ENCODE assay signal across 8 mouse cellular contexts in the genomic region with DNA sequence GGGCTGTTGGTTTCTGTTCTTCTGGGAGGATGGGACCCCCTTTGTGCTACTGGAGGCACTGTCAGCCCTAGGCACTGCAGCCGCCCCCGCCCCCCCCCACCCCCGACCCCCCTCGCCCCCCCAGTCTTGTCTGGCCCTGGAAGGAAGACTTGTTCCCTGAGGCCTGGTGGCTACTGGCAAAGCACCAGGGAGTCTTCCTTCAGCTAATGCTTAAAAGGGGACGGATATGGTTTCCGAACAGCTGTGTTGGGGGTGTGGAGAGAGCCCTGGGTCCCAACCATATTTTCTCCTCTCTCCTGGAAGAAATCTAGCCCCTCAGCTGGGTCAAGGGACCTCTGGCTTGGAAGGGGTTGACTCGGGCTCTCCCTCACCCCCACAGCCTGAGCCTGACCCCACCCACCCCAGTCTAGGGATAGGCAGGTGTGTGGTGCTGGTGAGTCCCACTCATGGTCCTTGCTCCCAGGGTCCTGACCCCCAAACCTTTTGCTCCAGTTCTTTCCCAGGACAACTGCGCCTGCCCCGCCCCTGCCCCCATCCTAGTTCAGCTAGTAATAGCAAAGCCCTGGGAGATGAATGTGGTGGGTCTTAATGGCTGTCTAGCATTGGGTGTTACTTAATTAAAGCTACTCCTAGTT. TPM values are rescaled to one million over a fixed set of nuclear protein-coding genes. Genes with fewer than 3 reads are reported as not detected.
DNase-seq lines count a peak whose midpoint lies in the region; TF ChIP-seq lines count a peak whose summit lies in the region.

No protein-coding gene starts in this region.

- peaks cover 18% of the 10 kb centered on the region for H3K36me3 ChIP-seq in small intestine, adult 2 months (ENCODE audit: control insufficient read depth, insufficient read depth, low read length)

- TF ChIP-seq CTCF in small intestine, adult 2 months (IDR thresholded peaks at IDR 0.05; ENCODE audit: extremely low read depth, insufficient read length, insufficient replicate concordance, low read depth, low read length): no peak

- no peak for TF ChIP-seq POLR2A in small intestine, adult 2 months (IDR thresholded peaks at IDR 0.05; ENCODE audit: low read depth, low read length)

- H3K4me1 ChIP-seq in small intestine, adult 2 months (ENCODE audit: control insufficient read depth, insufficient read depth, insufficient read length, low read length): peaks cover 44% of the 10 kb centered on the region

- peak overlapping the region; percentile 77 for H3K27ac ChIP-seq in small intestine, adult 2 months (ENCODE audit: insufficient read depth, low read depth, low read length)

- intact Hi-C loops in left cerebral cortex, postnatal 4 days (cut with DNase I): no loop called here

- no peaks in the 10 kb centered on the region for H3K27me3 ChIP-seq in small intestine, adult 2 months (ENCODE audit: control insufficient read depth, insufficient read depth, low read length)

- peak overlapping the region; percentile 78 for H3K4me3 ChIP-seq in small intestine, adult 2 months (ENCODE audit: low read depth, low read length)

- DNase-seq in adrenal gland, adult (ENCODE audit: inconsistent age in 2 of 2, low spot score in 1 of 2): peak; percentile 42 to 65
- DNase-seq in adrenal gland, postnatal 4 days (ENCODE audit: low spot score in 2 of 2): no peak
- DNase-seq in lung, postnatal 10 days: peak; percentile 45
- no peak for DNase-seq in lung, postnatal 25 days (ENCODE audit: low spot score)
- DNase-seq in kidney, postnatal 10 days: peak; percentile 58
- DNase-seq in left cerebral cortex, postnatal 4 days: no peak
- no peak for DNase-seq in frontal cortex, postnatal 36 days (ENCODE audit: low spot score in 2 of 2)

- WGBS in small intestine, adult 2 months: 36% methylated on average over 9 of the region's 9 CpGs

RNA-seq across cellular contexts. Expression of gene Ttyh2, which starts 1.8 kb away (rescaled TPM):
- total RNA-seq in adrenal gland, postnatal 4 days (2021): 100 to 1,000 TPM; 108 to 113 TPM
- 63.4 and 130 TPM in 2 replicates for polyA plus RNA-seq in small intestine, adult 2 months (2012; rRNA removed)
- 10 to 100 TPM; 19.9 to 21.4 TPM for total RNA-seq in left cerebral cortex, postnatal 4 days (2021)

RNA-seq across cellular contexts. Expression of gene Rpl38, which starts 8.7 kb away (rescaled TPM):
- 1,000 to 10,000 TPM; 1,445 to 1,502 TPM for total RNA-seq in adrenal gland, postnatal 4 days (2021)
- polyA plus RNA-seq in small intestine, adult 2 months (2012; rRNA removed): 103 and 130 TPM in 2 replicates
- total RNA-seq in left cerebral cortex, postnatal 4 days (2021): 1,000 to 10,000 TPM; 1,144 to 1,233 TPM

RNA-seq across cellular contexts. Expression of gene Dnaic2, which starts 50.2 kb away (rescaled TPM):
- total RNA-seq in adrenal gland, postnatal 4 days (2021): 1 to 10 TPM; 1.7 to 2.0 TPM
- 0.30 and 0.56 TPM in 2 replicates for polyA plus RNA-seq in small intestine, adult 2 months (2012; rRNA removed)
- 1 to 10 TPM; 1.5 to 1.8 TPM for total RNA-seq in left cerebral cortex, postnatal 4 days (2021)

Comparison
In these comparisons a context has a peak if more than half of its experiments do, and no peak if none do; other contexts are left out.
1. DNase-seq: peak in adrenal gland, adult (2 of 2), lung, postnatal 10 days (single experiment) and kidney, postnatal 10 days (single experiment); none in adrenal gland, postnatal 4 days (0 of 2), lung, postnatal 25 days (single experiment), left cerebral cortex, postnatal 4 days (single experiment) and frontal cortex, postnatal 36 days (0 of 2).
2. RNA of gene Ttyh2, which starts 1.8 kb away (total RNA-seq): 108 to 113 TPM in adrenal gland, postnatal 4 days; 19.9 to 21.4 TPM in left cerebral cortex, postnatal 4 days; every median in the first group is over 4 times any median in the second.